Mouse (Mus musculus) activated CD4-positive, CD25-positive, alpha-beta regulatory T cell (primary cell): ENCODE data around the gene Gm773. TPM values are rescaled to one million over a fixed set of nuclear protein-coding genes. Genes with fewer than 3 reads are reported as not detected.

ENCODE experiments used
- polyA plus RNA-seq, 2 experiments: library from polyadenylated mRNA; unstranded; fragments of 100-300 nt; shearing (Covaris generic); gene quantifications; one replicate each; pipeline ENCODE4 v1.2.1; 2017

Gm773 gene
- not detected for polyA plus RNA-seq

GRCm38 (mm10) chrX:56212771-56213170, at the start of gene Gm773:
Gene Gm773, minus strand, starts transcription at chrX:56212881.

Other genes with a start within 250 kb of the Gm773 start
- gene 3830403N18Rik, start 76.3 kb downstream of the Gm773 start, polyA plus RNA-seq: 1 to 10 TPM in 1 of 2 experiments, under 1 TPM in 1; 0.57 to 1.4 TPM
- gene Zfp449, start 133.5 kb upstream of the Gm773 start, polyA plus RNA-seq: under 1 TPM; 0.50 to 0.67 TPM
- 1 to 10 TPM; 4.8 to 5.3 TPM for gene Smim10l2a, start 161.7 kb upstream of the Gm773 start, polyA plus RNA-seq
- gene Gm2174, start 235.1 kb upstream of the Gm773 start, polyA plus RNA-seq: not detected
- 10 to 100 TPM; 23.3 to 36.5 TPM for gene Ints6l, start 242.0 kb upstream of the Gm773 start, polyA plus RNA-seq